Mouse (Mus musculus): ENCODE data around the gene Rnf145. TPM values are rescaled to one million over a fixed set of nuclear protein-coding genes. Genes with fewer than 3 reads are reported as not detected.

Rnf145 gene
- polyA plus RNA-seq, 1 experiment: 361 TPM

- H3K27ac ChIP-seq (ENCODE audit: control insufficient read depth, insufficient read depth, low read length): peak overlapping the region; percentile 41
- H3K36me3 ChIP-seq (ENCODE audit: control insufficient read depth, insufficient read depth, low read length): peaks cover 12% of the 10 kb centered on the region
These were observed 24.8 kb downstream of the Rnf145 start for GRCm38 (mm10) chr11:44543593-44543992.

GRCm38 (mm10) chr11:44543996-44544395 is 25.2 kb downstream of the Rnf145 start:
- Histone ChIP-seq H3K4me1 (replicated peaks; ENCODE audit: control insufficient read depth, insufficient read depth, low read length) (peaks cover 57% of the 10 kb centered on the region), H3K4me3 (ENCODE audit: control insufficient read depth, insufficient read depth, low read length) (no peak overlapping the region), H3K27me3 (ENCODE audit: control insufficient read depth, insufficient read depth, low read length) (no peaks in the 10 kb centered on the region), H3K27ac (ENCODE audit: control insufficient read depth, insufficient read depth, low read length) (peak overlapping the region; percentile 41), H3K36me3 (ENCODE audit: control insufficient read depth, insufficient read depth, low read length) (peaks cover 16% of the 10 kb centered on the region)
- no peak for DNase-seq
- TF ChIP-seq POLR2A (IDR thresholded peaks at IDR 0.05; ENCODE audit: control insufficient read depth, extremely low read depth, insufficient read depth, low read length, poor library complexity) (no peak), CTCF (IDR thresholded peaks at IDR 0.05; ENCODE audit: borderline replicate concordance, control insufficient read depth, extremely low read depth, insufficient read depth, low read length, poor library complexity) (no peak)
- 31% methylated on average over 6 of the region's 6 CpGs for WGBS

More at GRCm38 (mm10) chr11:44543593-44543992, 24.8 kb downstream of the Rnf145 start:
- no peak overlapping the region for H3K4me3 ChIP-seq (ENCODE audit: control insufficient read depth, insufficient read depth, low read length)
- no peak for DNase-seq
- TF ChIP-seq POLR2A (IDR thresholded peaks at IDR 0.05; ENCODE audit: control insufficient read depth, extremely low read depth, insufficient read depth, low read length, poor library complexity) (no peak), CTCF (IDR thresholded peaks at IDR 0.05; ENCODE audit: borderline replicate concordance, control insufficient read depth, extremely low read depth, insufficient read depth, low read length, poor library complexity) (no peak)
- peaks cover 61% of the 10 kb centered on the region for H3K4me1 ChIP-seq (replicated peaks; ENCODE audit: control insufficient read depth, insufficient read depth, low read length)
- WGBS: 82% methylated on average over 5 of the region's 5 CpGs
- no peaks in the 10 kb centered on the region for H3K27me3 ChIP-seq (ENCODE audit: control insufficient read depth, insufficient read depth, low read length)

- peaks cover 51% of the 10 kb centered on the region for H3K4me1 ChIP-seq (replicated peaks; ENCODE audit: control insufficient read depth, insufficient read depth, low read length)
- H3K36me3 ChIP-seq (ENCODE audit: control insufficient read depth, insufficient read depth, low read length): peaks cover 28% of the 10 kb centered on the region
- 3% methylated on average over 7 of the region's 7 CpGs for WGBS
- TF ChIP-seq POLR2A (IDR thresholded peaks at IDR 0.05; ENCODE audit: control insufficient read depth, extremely low read depth, insufficient read depth, low read length, poor library complexity): no peak
- DNase-seq: peak; percentile 63
- no peaks in the 10 kb centered on the region for H3K27me3 ChIP-seq (ENCODE audit: control insufficient read depth, insufficient read depth, low read length)
- H3K4me3 ChIP-seq (ENCODE audit: control insufficient read depth, insufficient read depth, low read length): no peak overlapping the region
- H3K27ac ChIP-seq (ENCODE audit: control insufficient read depth, insufficient read depth, low read length): peak overlapping the region; percentile 96
These were observed 26.4 kb downstream of the Rnf145 start for GRCm38 (mm10) chr11:44545181-44545580.

- Histone ChIP-seq H3K4me1 (replicated peaks; ENCODE audit: control insufficient read depth, insufficient read depth, low read length) (peaks cover 44% of the 10 kb centered on the region), H3K27me3 (ENCODE audit: control insufficient read depth, insufficient read depth, low read length) (no peaks in the 10 kb centered on the region), H3K4me3 (ENCODE audit: control insufficient read depth, insufficient read depth, low read length) (peak overlapping the region; percentile 1), H3K27ac (ENCODE audit: control insufficient read depth, insufficient read depth, low read length) (peak overlapping the region; percentile 75), H3K36me3 (ENCODE audit: control insufficient read depth, insufficient read depth, low read length) (peaks cover 38% of the 10 kb centered on the region)
- no peak for DNase-seq
- no peak for TF ChIP-seq CTCF (IDR thresholded peaks at IDR 0.05; ENCODE audit: borderline replicate concordance, control insufficient read depth, extremely low read depth, insufficient read depth, low read length, poor library complexity)
- TF ChIP-seq POLR2A (IDR thresholded peaks at IDR 0.05; ENCODE audit: control insufficient read depth, extremely low read depth, insufficient read depth, low read length, poor library complexity): no peak
- 11% methylated on average over 8 of the region's 8 CpGs for WGBS
These were observed 27.5 kb downstream of the Rnf145 start for GRCm38 (mm10) chr11:44546250-44546649.

GRCm38 (mm10) chr11:44547651-44548196 is 29.0 kb downstream of the Rnf145 start:
- 55% methylated on average over 8 of the region's 8 CpGs for WGBS
- Histone ChIP-seq H3K36me3 (ENCODE audit: control insufficient read depth, insufficient read depth, low read length) (peaks cover 52% of the 10 kb centered on the region), H3K27ac (ENCODE audit: control insufficient read depth, insufficient read depth, low read length) (no peak overlapping the region; the same call in 1 of the 2 replicates), H3K4me1 (replicated peaks; ENCODE audit: control insufficient read depth, insufficient read depth, low read length) (peaks cover 42% of the 10 kb centered on the region), H3K4me3 (ENCODE audit: control insufficient read depth, insufficient read depth, low read length) (no peak overlapping the region), H3K27me3 (ENCODE audit: control insufficient read depth, insufficient read depth, low read length) (no peaks in the 10 kb centered on the region)
- TF ChIP-seq POLR2A (IDR thresholded peaks at IDR 0.05; ENCODE audit: control insufficient read depth, extremely low read depth, insufficient read depth, low read length, poor library complexity): no peak
- no peak for TF ChIP-seq CTCF (IDR thresholded peaks at IDR 0.05; ENCODE audit: borderline replicate concordance, control insufficient read depth, extremely low read depth, insufficient read depth, low read length, poor library complexity)
- DNase-seq: no peak

GRCm38 (mm10) chr11:44548816-44549215 is 30.1 kb downstream of the Rnf145 start:
- peaks cover 58% of the 10 kb centered on the region for H3K36me3 ChIP-seq (ENCODE audit: control insufficient read depth, insufficient read depth, low read length)
- WGBS: 97% methylated on average over 12 of the region's 12 CpGs
- H3K4me1 ChIP-seq (replicated peaks; ENCODE audit: control insufficient read depth, insufficient read depth, low read length): peaks cover 31% of the 10 kb centered on the region
- H3K4me3 ChIP-seq (ENCODE audit: control insufficient read depth, insufficient read depth, low read length): no peak overlapping the region
- no peaks in the 10 kb centered on the region for H3K27me3 ChIP-seq (ENCODE audit: control insufficient read depth, insufficient read depth, low read length)
- H3K27ac ChIP-seq (ENCODE audit: control insufficient read depth, insufficient read depth, low read length): no peak overlapping the region
- TF ChIP-seq CTCF (IDR thresholded peaks at IDR 0.05; ENCODE audit: borderline replicate concordance, control insufficient read depth, extremely low read depth, insufficient read depth, low read length, poor library complexity) (no peak), POLR2A (IDR thresholded peaks at IDR 0.05; ENCODE audit: control insufficient read depth, extremely low read depth, insufficient read depth, low read length, poor library complexity) (no peak)
- DNase-seq: no peak

All from thymus, adult 2 months (tissue).